Mouse (Mus musculus) inflammation-experienced regulatory T-cells (primary cell): ENCODE data around the gene Stoml3. TPM values are rescaled to one million over a fixed set of nuclear protein-coding genes. Genes with fewer than 3 reads are reported as not detected.

Experiments used
- polyA plus RNA-seq, 2 experiments: library from polyadenylated mRNA; unstranded; fragments of 100-300 nt; shearing (Covaris generic); gene quantifications; one replicate each; pipeline ENCODE4 v1.2.1; 2017

Gene Stoml3
- under 1 TPM in 1 of 2 experiments, not detected in 1; 0.37 TPM for polyA plus RNA-seq

GRCm38 (mm10) chr3:53488353-53488752 is at the start of gene Stoml3:
Gene Stoml3, plus strand, starts transcription at chr3:53488653.

GRCm38 (mm10) chr3:53463046-53463764 is 25.2 kb upstream of the Stoml3 start, which contains the start of the genes Nhlrc3 and Proser1:
Gene Nhlrc3, minus strand, starts transcription at chr3:53463332.
Gene Proser1, plus strand, starts transcription at chr3:53463666.

Other genes with a start within 250 kb of the Stoml3 start
- gene Nhlrc3, start 25.3 kb upstream of the Stoml3 start, polyA plus RNA-seq, result 10 to 100 TPM; 13.7 TPM
- 10 to 100 TPM; 17.2 to 19.0 TPM for gene Proser1, start 25.0 kb upstream of the Stoml3 start, polyA plus RNA-seq
- gene Frem2, start 168.7 kb downstream of the Stoml3 start, polyA plus RNA-seq, result under 1 TPM; 0.04 to 0.54 TPM